Mouse (Mus musculus): ENCODE measurements around the gene Kcnk6.
"Not testable (repeated sequence)": the region's sequence is repeated elsewhere in the genome, so short reads cannot be mapped to it uniquely, and the experiment has no call there.

The Kcnk6 gene

GRCm38 (mm10) chr7:29247314-29247700 lies 15.0 kb upstream of the Kcnk6 start:
- peak in 1 of 2 experiments; percentile 79 for DNase-seq (ENCODE audit: low spot score in 2 of 2)

- no peak for DNase-seq (ENCODE audit: low spot score in 2 of 2)
These were observed 14.5 kb upstream of the Kcnk6 start for GRCm38 (mm10) chr7:29246619-29247313.

- DNase-seq (ENCODE audit: low spot score in 2 of 2) = no peak
These were observed 13.7 kb upstream of the Kcnk6 start for GRCm38 (mm10) chr7:29246015-29246414.

GRCm38 (mm10) chr7:29244732-29245416 lies 12.6 kb upstream of the Kcnk6 start:
- DNase-seq (ENCODE audit: low spot score in 2 of 2) = no peak

- DNase-seq (ENCODE audit: low spot score in 2 of 2) = peak; percentile 97 to 99
These were observed 6.0 kb upstream of the Kcnk6 start, which contains the start of gene Yif1b for GRCm38 (mm10) chr7:29238019-29238967. TSS of gene Yif1b (plus strand) at chr7:29238329.

- not testable (repeated sequence) for DNase-seq (ENCODE audit: low spot score in 2 of 2)
These were observed 5.3 kb upstream of the Kcnk6 start for GRCm38 (mm10) chr7:29237596-29237995.

- DNase-seq (ENCODE audit: low spot score in 2 of 2) = no peak
These were observed 4.3 kb upstream of the Kcnk6 start for GRCm38 (mm10) chr7:29236593-29236992.

- DNase-seq (ENCODE audit: low spot score in 2 of 2) = no peak
These were observed 2.3 kb upstream of the Kcnk6 start for GRCm38 (mm10) chr7:29234661-29235060.

- no peak for DNase-seq (ENCODE audit: low spot score in 2 of 2)
These were observed 1.4 kb upstream of the Kcnk6 start for GRCm38 (mm10) chr7:29233745-29234144.

- no peak for DNase-seq (ENCODE audit: low spot score in 2 of 2)
These were observed 798 bp downstream of the Kcnk6 start for GRCm38 (mm10) chr7:29231517-29231916.

- DNase-seq (ENCODE audit: low spot score in 2 of 2) = no peak
These were observed 1.8 kb downstream of the Kcnk6 start for GRCm38 (mm10) chr7:29230560-29230959.

GRCm38 (mm10) chr7:29228202-29228601 lies 4.1 kb downstream of the Kcnk6 start:
- no peak for DNase-seq (ENCODE audit: low spot score in 2 of 2)

GRCm38 (mm10) chr7:29225520-29225919 lies 6.8 kb downstream of the Kcnk6 start:
- no peak for DNase-seq (ENCODE audit: low spot score in 2 of 2)

- no peak for DNase-seq (ENCODE audit: low spot score in 2 of 2)
These were observed 7.4 kb downstream of the Kcnk6 start for GRCm38 (mm10) chr7:29224756-29225394.

GRCm38 (mm10) chr7:29214846-29215245 lies 17.5 kb downstream of the Kcnk6 start:
- DNase-seq (ENCODE audit: low spot score in 2 of 2) = no peak

GRCm38 (mm10) chr7:29214236-29214635 lies 18.1 kb downstream of the Kcnk6 start:
- no peak for DNase-seq (ENCODE audit: low spot score in 2 of 2)

GRCm38 (mm10) chr7:29213675-29214082 lies 18.6 kb downstream of the Kcnk6 start, which contains the start of gene Catsperg1:
TSS of gene Catsperg1 (minus strand) at chr7:29214035.
- no peak for DNase-seq (ENCODE audit: low spot score in 2 of 2)

- not testable (repeated sequence) for DNase-seq (ENCODE audit: low spot score in 2 of 2)
These were observed 19.3 kb downstream of the Kcnk6 start for GRCm38 (mm10) chr7:29212775-29213560.

GRCm38 (mm10) chr7:29212199-29212765 lies 20.0 kb downstream of the Kcnk6 start:
- no peak for DNase-seq (ENCODE audit: low spot score in 2 of 2)
